Mouse (Mus musculus) testis, adult 2 months (tissue): ENCODE measurements around the gene Gm3424. TPM values are rescaled to one million over a fixed set of nuclear protein-coding genes. Genes with fewer than 3 reads are reported as not detected.
"Not testable (repeated sequence)": the region's sequence is repeated elsewhere in the genome, so short reads cannot be mapped to it uniquely, and the experiment has no call there.

Experiments
- H3K27ac ChIP-seq: fragments of 200-500 bp; 2 replicates; pipeline ENCODE4 v1.5.1; 2012; ENCODE audit warnings: low read depth, low read length; ENCODE audit not compliant: control insufficient read depth, insufficient read depth
- H3K27me3 ChIP-seq: fragments of 200-500 bp; 2 replicates; pipeline ENCODE4 v1.6.1; 2012; ENCODE audit warnings: mild to moderate bottlenecking, low read length, moderate library complexity; ENCODE audit not compliant: control insufficient read depth, insufficient read depth
- H3K36me3 ChIP-seq: fragments of 200-500 bp; 2 replicates; pipeline ENCODE4 v1.6.1; 2012; ENCODE audit warnings: mild to moderate bottlenecking, low read length; ENCODE audit not compliant: control insufficient read depth, insufficient read depth
- H3K4me1 ChIP-seq: fragments of 200-500 bp; 2 replicates; pipeline ENCODE4 v1.6.1; 2012; ENCODE audit warnings: low read length; ENCODE audit not compliant: control insufficient read depth, insufficient read depth
- H3K4me3 ChIP-seq: fragments of 200-500 bp; 2 replicates; pipeline ENCODE4 v1.5.1; 2012; ENCODE audit warnings: low read depth, mild to moderate bottlenecking, low read length, moderate library complexity, mixed read lengths; ENCODE audit not compliant: control insufficient read depth
- CTCF ChIP-seq: fragments of 200-500 bp; IDR thresholded peaks from 2 replicates; pipeline ENCODE4 v1.5.1; 2012; ENCODE audit warnings: low read depth, mild to moderate bottlenecking, inconsistent platforms, low read length, moderate library complexity; ENCODE audit not compliant: control insufficient read depth, insufficient read depth, insufficient replicate concordance
- polyA plus RNA-seq: library from polyadenylated mRNA; depleted of rRNA; stranded (reverse); fragments of >200 nt; gene quantifications from 2 replicates; pipeline ENCODE4 v1.2.3, GENCODE M21; 2012; rRNA removed

The Gm3424 gene
- 6.0 and 10.2 TPM in 2 replicates for polyA plus RNA-seq

DNA sequence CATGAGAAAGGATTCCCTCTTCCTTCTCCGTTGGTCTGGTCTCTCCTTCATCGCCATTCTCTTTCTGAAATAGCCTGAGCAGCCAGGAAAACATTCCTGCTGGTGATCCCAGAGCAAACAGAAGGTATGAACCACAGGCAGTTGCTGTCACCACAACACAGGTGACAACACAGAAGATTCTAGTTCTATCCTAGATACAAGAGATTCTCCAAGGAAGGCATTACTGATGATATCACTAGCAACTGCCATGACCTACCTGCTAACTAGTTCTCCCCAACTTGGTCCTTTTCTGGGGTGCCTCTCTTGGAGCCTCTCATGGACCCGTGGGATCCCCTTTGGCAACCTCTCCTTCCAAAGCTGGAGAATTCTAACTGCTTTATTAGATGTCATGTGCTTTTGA lies at the start of gene Gm3424:
Gene Gm3424, minus strand, starts transcription at position 101 of the 400 bp plus-strand sequence.
- H3K4me3 ChIP-seq, H3K27me3 ChIP-seq, H3K36me3 ChIP-seq, H3K4me1 ChIP-seq, H3K27ac ChIP-seq: not testable (repeated sequence)

DNA sequence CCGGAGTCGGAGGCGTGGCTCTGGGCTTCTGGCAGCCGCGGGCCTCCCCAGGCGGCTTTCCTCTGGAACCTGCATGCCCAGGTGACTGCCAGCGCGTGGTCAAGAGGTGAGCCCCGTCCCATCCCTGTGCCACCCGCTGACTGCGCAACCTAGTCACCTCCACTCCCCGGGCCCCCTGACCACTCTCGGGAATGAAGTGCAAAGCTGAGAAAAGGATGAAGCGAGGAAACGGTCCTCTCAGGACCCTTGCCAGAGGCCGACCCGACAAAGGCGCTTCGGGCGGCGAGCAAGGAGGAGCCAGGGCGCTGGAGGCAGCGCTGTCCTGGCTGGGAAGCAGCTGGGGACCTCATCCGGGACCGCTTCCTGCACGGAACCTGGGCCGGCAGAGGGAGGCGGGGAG lies 49.7 kb upstream of the Gm3424 start:
- not testable (repeated sequence) for H3K27ac ChIP-seq, H3K36me3 ChIP-seq, H3K27me3 ChIP-seq, H3K4me1 ChIP-seq
- peak overlapping the region; percentile 16 for H3K4me3 ChIP-seq

DNA sequence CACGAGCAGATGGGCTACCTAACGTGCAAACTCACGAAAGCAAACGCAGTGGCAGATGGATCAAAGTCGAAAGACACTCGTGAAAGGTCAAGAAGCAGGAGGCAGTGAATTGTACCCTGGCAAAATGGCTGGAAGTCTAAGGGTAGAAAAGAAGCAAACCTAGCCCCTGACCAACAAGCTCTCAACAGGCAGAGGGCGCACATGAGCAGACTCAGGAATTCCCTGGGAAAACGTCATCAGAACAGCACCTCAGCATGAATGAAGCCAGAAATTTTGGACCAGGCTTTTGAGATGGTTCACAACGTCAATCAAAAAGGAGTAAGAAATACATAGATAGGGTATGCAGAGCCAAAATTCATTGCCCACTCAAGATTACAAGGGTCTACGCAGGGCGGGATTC lies 49.0 kb upstream of the Gm3424 start:
- H3K4me3 ChIP-seq, H3K4me1 ChIP-seq, H3K27me3 ChIP-seq, H3K36me3 ChIP-seq, H3K27ac ChIP-seq: not testable (repeated sequence)
- peak; percentile 19; the same call in 1 of the 2 replicates for TF ChIP-seq CTCF

DNA sequence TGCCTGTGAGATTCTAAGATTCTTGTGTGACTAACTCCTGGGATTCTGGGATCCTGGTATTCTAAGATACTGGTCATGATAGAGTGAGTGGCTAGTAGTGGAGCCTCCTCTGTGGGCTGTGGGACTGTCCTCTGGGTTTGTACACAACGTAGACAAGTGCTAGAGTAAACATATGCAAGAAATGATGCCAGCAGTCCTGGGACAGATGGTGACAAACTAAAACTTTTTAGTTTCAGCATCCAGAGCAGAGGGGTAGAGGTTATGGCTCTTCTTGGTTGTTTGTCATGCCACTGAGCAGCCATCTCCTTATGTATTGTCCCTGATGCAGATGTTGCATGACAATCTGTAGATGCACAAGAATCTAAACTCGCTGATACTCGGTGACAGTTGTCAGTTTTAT lies 25.8 kb upstream of the Gm3424 start:
- H3K27ac ChIP-seq, H3K36me3 ChIP-seq, H3K27me3 ChIP-seq, H3K4me3 ChIP-seq, H3K4me1 ChIP-seq: not testable (repeated sequence)

DNA sequence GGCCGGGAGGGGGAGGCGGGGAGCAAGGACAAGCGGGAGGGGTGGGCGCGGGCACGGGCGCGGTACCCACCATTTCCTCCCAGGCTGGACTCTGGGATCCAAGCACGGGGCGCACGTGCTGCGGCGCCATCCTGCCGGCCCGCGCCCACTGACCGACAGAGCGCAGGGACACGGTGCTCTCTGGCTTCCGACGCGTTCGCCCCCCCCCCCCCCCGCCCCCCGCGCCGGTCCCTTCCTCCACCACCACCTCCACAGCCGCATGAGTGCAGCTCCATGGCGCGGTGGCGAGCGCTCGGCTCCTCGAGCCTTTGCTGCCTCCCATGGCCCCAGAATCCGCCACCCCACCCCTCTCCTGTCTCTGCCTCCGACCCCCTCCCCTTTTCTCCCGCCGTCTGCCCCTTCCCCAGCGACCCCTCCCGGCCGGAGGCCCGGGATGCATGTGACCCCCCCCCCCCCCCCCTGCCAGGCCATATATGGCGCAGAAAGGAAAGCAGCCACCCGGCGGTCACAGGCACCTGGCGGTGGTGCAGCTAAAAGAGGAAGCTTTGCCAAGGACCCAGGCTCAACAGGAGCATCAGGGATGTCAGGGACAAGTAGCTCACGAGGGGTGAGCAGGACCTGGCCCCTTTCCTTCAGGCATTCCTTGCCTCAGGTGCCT lies 17.3 kb downstream of the Gm3424 start:
- H3K36me3 ChIP-seq, H3K4me1 ChIP-seq: not testable (repeated sequence)

DNA sequence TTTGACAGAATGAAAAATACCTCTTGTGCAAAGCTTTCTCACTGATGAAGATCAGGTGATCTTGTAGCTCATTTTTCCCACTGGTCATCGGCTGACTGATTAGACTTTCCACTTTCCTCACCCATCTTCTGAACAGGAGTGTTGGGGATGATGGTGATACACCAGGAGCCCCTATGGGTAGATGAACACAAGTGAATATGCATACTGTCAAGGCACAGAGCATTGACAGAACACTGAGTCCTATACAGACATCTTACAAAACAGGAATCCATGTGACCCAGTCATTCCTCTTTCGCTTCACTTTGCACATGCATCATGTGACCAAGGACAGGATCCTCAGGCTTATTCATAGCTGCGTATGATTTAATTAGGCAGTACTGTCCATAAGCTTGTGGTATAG lies 22.2 kb downstream of the Gm3424 start, which contains the start of gene Gm3383:
Gene Gm3383, minus strand, starts transcription at position 101 of the 400 bp plus-strand sequence.
- not testable (repeated sequence) for H3K27me3 ChIP-seq, H3K4me3 ChIP-seq, H3K4me1 ChIP-seq, H3K27ac ChIP-seq, H3K36me3 ChIP-seq

More for the DNA sequence above, 17.3 kb downstream of the Gm3424 start:
- H3K27ac ChIP-seq, H3K27me3 ChIP-seq, H3K4me3 ChIP-seq: not testable (repeated sequence)

Other genes starting within 250 kb of the Gm3424 start
- not detected in 2 replicates for gene Gm8265, start 197.3 kb downstream of the Gm3424 start, polyA plus RNA-seq
- gene Gm9603, start 142.9 kb downstream of the Gm3424 start, polyA plus RNA-seq: 0.94 and 1.3 TPM in 2 replicates
- gene Gm3373, start 88.8 kb downstream of the Gm3424 start, polyA plus RNA-seq: 3.9 and 6.4 TPM in 2 replicates
- 2.3 and 2.5 TPM in 2 replicates for gene Gm3383, start 22.3 kb downstream of the Gm3424 start, polyA plus RNA-seq
- gene Gm8237, start 50.1 kb upstream of the Gm3424 start, polyA plus RNA-seq: 0.36 and 0.47 TPM in 2 replicates
- 0.59 and 0.99 TPM in 2 replicates for gene Gm3248, start 131.4 kb upstream of the Gm3424 start, polyA plus RNA-seq
- 6.4 and 6.5 TPM in 2 replicates for gene Gm3453, start 148.8 kb upstream of the Gm3424 start, polyA plus RNA-seq
- 5.4 and 5.6 TPM in 2 replicates for gene Gm6337, start 227.9 kb upstream of the Gm3424 start, polyA plus RNA-seq